Comparison of ENCODE assay signal across 8 mouse cellular contexts in the genomic region with DNA sequence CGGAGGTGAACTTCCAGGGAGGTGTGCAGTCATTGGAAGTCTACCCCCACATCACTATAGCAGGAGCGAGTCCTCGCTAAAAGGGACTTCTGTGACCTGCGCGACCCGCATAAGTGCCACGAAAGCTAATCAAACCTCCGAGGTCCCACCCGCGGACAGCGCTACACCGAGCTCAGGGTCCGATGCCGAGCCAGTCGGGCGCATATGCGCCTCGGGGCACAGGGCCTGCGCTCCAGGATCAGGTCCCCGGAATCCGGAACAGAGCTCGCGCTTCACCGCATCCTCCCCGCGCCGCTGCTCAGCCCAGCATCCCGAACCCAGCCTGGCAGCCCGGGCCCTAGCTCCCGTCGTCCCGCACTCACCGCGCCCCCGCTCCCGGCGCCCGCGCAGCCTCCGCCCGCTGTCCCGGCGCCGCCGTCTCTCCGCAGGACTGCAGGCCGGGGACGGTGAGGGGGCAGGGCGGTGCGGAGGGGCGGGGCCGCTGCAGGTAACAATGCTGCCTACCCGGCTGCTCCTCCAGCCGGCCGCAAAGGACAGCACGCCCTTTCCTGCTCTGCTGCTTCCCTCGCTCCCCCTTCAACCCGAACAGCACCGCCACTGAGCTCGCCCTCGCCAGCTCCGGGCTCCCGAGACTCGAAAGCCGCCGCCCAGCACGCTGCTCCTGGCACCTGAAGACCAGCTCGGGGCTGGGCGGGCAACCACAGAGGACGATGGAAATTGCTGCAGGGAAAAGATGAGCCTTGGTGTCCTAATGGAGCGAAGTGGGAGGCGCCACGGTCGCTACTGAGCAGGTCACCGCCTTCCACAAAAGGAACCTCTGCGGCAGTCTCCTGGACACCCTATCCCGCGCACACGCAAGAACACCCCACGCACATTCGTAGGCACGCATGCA. TPM values are rescaled to one million over a fixed set of nuclear protein-coding genes. Genes with fewer than 3 reads are reported as not detected.
A peak's percentile ranks its signal among the peaks of the same experiment; 100 is the strongest.
DNase-seq lines count a peak whose midpoint lies in the region; ATAC-seq and TF ChIP-seq lines count a peak whose summit lies in the region.

Gene Fhdc1, minus strand, starts transcription at position 424 of the 892 bp plus-strand sequence.

- in situ Hi-C loops in CH12.LX (cut with MboI; ENCODE audit: low pct_ligation_motif_present, low pct_unique_long_range_greater_than_20kb, low sequenced_read_pairs): no loop called here

- H3K4me2 ChIP-seq in CH12.LX (ENCODE audit: insufficient read depth, low read depth, poor library complexity, severe bottlenecking): peak within 1 kb of the TSS; percentile 82
- peak within 1 kb of the TSS; percentile 99 for H3K4me2 ChIP-seq in embryonic facial prominence, embryonic 15.5 days (replicated peaks)

- peaks cover 20% of the 10 kb centered on the region for H3K27me3 ChIP-seq in CH12.LX (replicated peaks)
- H3K27me3 ChIP-seq in embryonic facial prominence, embryonic 15.5 days: peaks cover 25% of the 10 kb centered on the region

- peak within 1 kb of the TSS; percentile 6 to 65 (median 23) for H3K4me3 ChIP-seq in CH12.LX (replicated peaks in 1 of 3; ENCODE audit: low read depth in 2 of 3, low read length in 2 of 3, poor library complexity in 1 of 3)
- H3K4me3 ChIP-seq in embryonic facial prominence, embryonic 15.5 days (replicated peaks): peak within 1 kb of the TSS; percentile 63

- TF ChIP-seq CTCF in CH12.LX (conservative IDR thresholded peaks at IDR 0.05 in 1 of 2, IDR thresholded peaks at IDR 0.05 in 1 of 2; ENCODE audit: low read depth in 2 of 2, low read length in 2 of 2): 0 out of 4 replicates have a peak, but pooled peaks of 1 of the 2 experiments have one; percentile 7

- no peak; the same call in 1 of the 2 replicates for TF ChIP-seq RAD21 in CH12.LX (IDR thresholded peaks at IDR 0.05; ENCODE audit: low read depth, low read length)

- no peak for TF ChIP-seq EP300 in CH12.LX (IDR thresholded peaks at IDR 0.05; ENCODE audit: low read length)

- H3K4me1 ChIP-seq in CH12.LX (ENCODE audit: control insufficient read depth in 1 of 2, insufficient read depth in 2 of 2): peaks cover 4 to 5% of the 10 kb centered on the region in 2 experiments; a peak in 2 of 4 replicates
- peaks cover 31% of the 10 kb centered on the region for H3K4me1 ChIP-seq in embryonic facial prominence, embryonic 15.5 days

- H3K9me3 ChIP-seq in CH12.LX (replicated peaks; ENCODE audit: low read length): peaks cover 7% of the 10 kb centered on the region
- no peaks in the 10 kb centered on the region for H3K9me3 ChIP-seq in embryonic facial prominence, embryonic 15.5 days (replicated peaks)

- intact Hi-C loops in heart, postnatal 14 days (cut with DNase I): no loop called here

- H3K79me2 ChIP-seq in CH12.LX (replicated peaks; ENCODE audit: control insufficient read depth, extremely low read depth, insufficient read depth, poor library complexity, severe bottlenecking): no peaks in the 10 kb centered on the region

- ATAC-seq in embryonic facial prominence, embryonic 15.5 days (ENCODE audit: insufficient number of reproducible peaks, low FRiP score, low TSS enrichment, low read depth): peak; percentile 77

- no peak for TF ChIP-seq POLR2A in CH12.LX (IDR thresholded peaks at IDR 0.05; ENCODE audit: low read depth, low read length)

- dilution Hi-C loops in CH12.LX (cut with MboI; ENCODE audit: extremely low pct_ligation_motif_present, extremely low pct_unique_long_range_greater_than_20kb, low sequenced_read_pairs): no loop called here

- WGBS in embryonic facial prominence, embryonic 15.5 days: under 1% methylated on average over 80 of the region's 82 CpGs

- H3K27ac ChIP-seq in CH12.LX (ENCODE audit: insufficient read depth, low read depth): no peak within 1 kb of the TSS
- peak within 1 kb of the TSS; percentile 75 for H3K27ac ChIP-seq in embryonic facial prominence, embryonic 15.5 days (replicated peaks)

- no peak within 1 kb of the TSS for H3K9ac ChIP-seq in CH12.LX (ENCODE audit: insufficient read depth, low read depth)
- peak within 1 kb of the TSS; percentile 45 for H3K9ac ChIP-seq in embryonic facial prominence, embryonic 15.5 days

- H3K36me3 ChIP-seq in CH12.LX (replicated peaks in 1 of 2; ENCODE audit: control insufficient read depth in 1 of 2, insufficient read depth in 1 of 2, low read length in 1 of 2): no peaks in the 10 kb centered on the region
- H3K36me3 ChIP-seq in embryonic facial prominence, embryonic 15.5 days: no peaks in the 10 kb centered on the region

- DNase-seq in CH12.LX (ENCODE audit: extremely low read depth): no peak
- peak; percentile 71 to 72 for DNase-seq in adrenal gland, postnatal 36 days
- peak; percentile 40 to 50 for DNase-seq in heart, postnatal 14 days
- DNase-seq in kidney, postnatal 4 days: peak; percentile 78 to 86
- peak; percentile 74 for DNase-seq in lung, postnatal 14 days
- peak; percentile 77 for DNase-seq in ovary, postnatal 36 days (ENCODE audit: low spot score)
- peak; percentile 25 for DNase-seq in thymus, postnatal 25 days

TF ChIP-seq in CH12.LX, 34 proteins besides CTCF, POLR2A, EP300 and RAD21:
- TF ChIP-seq ZMIZ1 (IDR thresholded peaks at IDR 0.05; ENCODE audit: low read depth, low read length) (no peak), E2F4 (IDR thresholded peaks at IDR 0.05; ENCODE audit: insufficient replicate concordance, low read depth, low read length) (no peak), HCFC1 (IDR thresholded peaks at IDR 0.05; ENCODE audit: low read depth, low read length) (no peak), UBTF (IDR thresholded peaks at IDR 0.05; ENCODE audit: low read depth, low read length) (0 out of 2 replicates have a peak, but pooled peaks have one; percentile 23), MAFK (IDR thresholded peaks at IDR 0.05; ENCODE audit: insufficient replicate concordance, low read length) (no peak), JUN (IDR thresholded peaks at IDR 0.05; ENCODE audit: insufficient read depth, low read depth, low read length) (no peak), NRF1 (IDR thresholded peaks at IDR 0.05; ENCODE audit: low read depth, low read length) (0 out of 2 replicates have a peak, but pooled peaks have one; percentile 34), MXI1 (IDR thresholded peaks at IDR 0.05; ENCODE audit: low read depth, low read length) (no peak), SIN3A (IDR thresholded peaks at IDR 0.05; ENCODE audit: low read length) (no peak), NELFE (IDR thresholded peaks at IDR 0.05; ENCODE audit: low read depth, low read length) (no peak), ETS1 (conservative IDR thresholded peaks at IDR 0.05; ENCODE audit: low read depth, low read length) (no peak), PAX5 (IDR thresholded peaks at IDR 0.05; ENCODE audit: low read length) (no peak), ZNF384 (IDR thresholded peaks at IDR 0.05; ENCODE audit: low read depth, low read length) (no peak), GABPA (IDR thresholded peaks at IDR 0.05; ENCODE audit: insufficient replicate concordance, low read depth, low read length) (no peak)

RNA-seq across cellular contexts. Expression of gene Fhdc1, which starts in this region (rescaled TPM):
- 0.08 and 0.13 TPM in 2 replicates for total RNA-seq in CH12.LX (2012; rRNA removed)
- 0.05 TPM in 1 of 2 replicates, not detected in the other for total RNA-seq in CH12.LX (2014; rRNA removed)
- polyA plus RNA-seq in CH12.LX (2012; ENCODE audit: insufficient read length, low read depth): 0.08 TPM in 1 of 2 replicates, not detected in the other
- 10 to 100 TPM in 1 of 2 experiments, 1 to 10 TPM in 1; 2.8 to 15.7 TPM for total RNA-seq in adrenal gland, postnatal 36 days (2021)
- polyA plus RNA-seq in embryonic facial prominence, embryonic 15.5 days (2015; fragmentation: Nextera tagmentation; extraction: Ambion mirVana): 10.8 and 11.4 TPM in 2 replicates
- 1 to 10 TPM in 1 of 2 experiments, under 1 TPM in 1; 0.66 to 1.7 TPM for total RNA-seq in heart, postnatal 14 days (2021)

Comparison
In these comparisons a context has a peak if more than half of its experiments do, and no peak if none do; other contexts are left out.
1. RNA of gene Fhdc1 (polyA plus RNA-seq): 10.8 to 11.4 TPM in embryonic facial prominence, embryonic 15.5 days; 0.08 TPM in CH12.LX; every median in the first group is over 10 times any median in the second.